Mouse (Mus musculus): ENCODE data around the gene Trir. TPM values are rescaled to one million over a fixed set of nuclear protein-coding genes. Genes with fewer than 3 reads are reported as not detected.

Gene Trir
- polyA plus RNA-seq, 1 experiment: 87.8 TPM

GRCm38 (mm10) chr8:85035728-85036310, 9.2 kb downstream of the Trir start:
- H3K27me3 ChIP-seq (ENCODE audit: control insufficient read depth, insufficient read depth, low read length): no peaks in the 10 kb centered on the region
- DNase-seq (ENCODE audit: low read depth in 1 of 2, low spot score in 2 of 2): no peak
- TF ChIP-seq POLR2A (IDR thresholded peaks at IDR 0.05; ENCODE audit: low read depth, low read length): no peak
- TF ChIP-seq CTCF (IDR thresholded peaks at IDR 0.05; ENCODE audit: extremely low read depth, insufficient read depth, insufficient read length, insufficient replicate concordance): no peak
- peak overlapping the region; percentile 78 for H3K4me3 ChIP-seq (ENCODE audit: extremely low read depth, insufficient read depth, insufficient read length)
- H3K36me3 ChIP-seq (ENCODE audit: control insufficient read depth, insufficient read depth, low read length): peaks cover 11% of the 10 kb centered on the region
- H3K4me1 ChIP-seq (ENCODE audit: control insufficient read depth, insufficient read depth, insufficient read length): peaks cover 8% of the 10 kb centered on the region; the same call in 1 of the 2 replicates
- 1% methylated on average over 15 of the region's 15 CpGs for WGBS
- peak overlapping the region; percentile 30 for H3K27ac ChIP-seq (ENCODE audit: insufficient read depth, low read length)

GRCm38 (mm10) chr8:85036381-85036717, 9.7 kb downstream of the Trir start:
- TF ChIP-seq POLR2A (IDR thresholded peaks at IDR 0.05; ENCODE audit: low read depth, low read length): no peak; the same call in 1 of the 2 replicates
- TF ChIP-seq CTCF (IDR thresholded peaks at IDR 0.05; ENCODE audit: extremely low read depth, insufficient read depth, insufficient read length, insufficient replicate concordance): no peak
- H3K27me3 ChIP-seq (ENCODE audit: control insufficient read depth, insufficient read depth, low read length): no peaks in the 10 kb centered on the region
- peak overlapping the region; percentile 82 for H3K27ac ChIP-seq (ENCODE audit: insufficient read depth, low read length)
- DNase-seq (ENCODE audit: low read depth in 1 of 2, low spot score in 2 of 2): no peak
- WGBS: under 1% methylated on average over 9 of the region's 9 CpGs
- H3K4me1 ChIP-seq (ENCODE audit: control insufficient read depth, insufficient read depth, insufficient read length): peaks cover 8% of the 10 kb centered on the region; the same call in 1 of the 2 replicates
- peaks cover 13% of the 10 kb centered on the region for H3K36me3 ChIP-seq (ENCODE audit: control insufficient read depth, insufficient read depth, low read length)
- peak overlapping the region; percentile 78 for H3K4me3 ChIP-seq (ENCODE audit: extremely low read depth, insufficient read depth, insufficient read length)

GRCm38 (mm10) chr8:85036718-85037365, 10.2 kb downstream of the Trir start, which contains the start of gene Tnpo2:
Tnpo2 (plus strand) TSS chr8:85036915.
- Histone ChIP-seq H3K4me3 (ENCODE audit: extremely low read depth, insufficient read depth, insufficient read length) (peak within 1 kb of the TSS; percentile 88), H3K27ac (ENCODE audit: insufficient read depth, low read length) (peak within 1 kb of the TSS; percentile 92), H3K36me3 (ENCODE audit: control insufficient read depth, insufficient read depth, low read length) (peaks cover 11% of the 10 kb centered on the region), H3K27me3 (ENCODE audit: control insufficient read depth, insufficient read depth, low read length) (no peaks in the 10 kb centered on the region), H3K4me1 (ENCODE audit: control insufficient read depth, insufficient read depth, insufficient read length) (peaks cover 8% of the 10 kb centered on the region; the same call in 1 of the 2 replicates)
- no peak for TF ChIP-seq CTCF (IDR thresholded peaks at IDR 0.05; ENCODE audit: extremely low read depth, insufficient read depth, insufficient read length, insufficient replicate concordance)
- TF ChIP-seq POLR2A (IDR thresholded peaks at IDR 0.05; ENCODE audit: low read depth, low read length): no peak
- under 1% methylated on average over 57 of the region's 59 CpGs for WGBS
- peak; percentile 87 to 93 for DNase-seq (ENCODE audit: low read depth in 1 of 2, low spot score in 2 of 2)

- H3K4me3 ChIP-seq (ENCODE audit: extremely low read depth, insufficient read depth, insufficient read length): peak overlapping the region; percentile 88
- H3K27me3 ChIP-seq (ENCODE audit: control insufficient read depth, insufficient read depth, low read length): no peaks in the 10 kb centered on the region
- 2% methylated on average over 14 of the region's 14 CpGs for WGBS
- peak overlapping the region; percentile 21; the same call in 1 of the 2 replicates for H3K27ac ChIP-seq (ENCODE audit: insufficient read depth, low read length)
- TF ChIP-seq POLR2A (IDR thresholded peaks at IDR 0.05; ENCODE audit: low read depth, low read length) (no peak), CTCF (IDR thresholded peaks at IDR 0.05; ENCODE audit: extremely low read depth, insufficient read depth, insufficient read length, insufficient replicate concordance) (no peak)
- no peak for DNase-seq (ENCODE audit: low read depth in 1 of 2, low spot score in 2 of 2)
- peaks cover 11% of the 10 kb centered on the region for H3K36me3 ChIP-seq (ENCODE audit: control insufficient read depth, insufficient read depth, low read length)
- peaks cover 8% of the 10 kb centered on the region; the same call in 1 of the 2 replicates for H3K4me1 ChIP-seq (ENCODE audit: control insufficient read depth, insufficient read depth, insufficient read length)
Observed at GRCm38 (mm10) chr8:85037366-85037680, 10.7 kb downstream of the Trir start.

- WGBS: under 1% methylated on average over 57 of the region's 57 CpGs
- no peak for TF ChIP-seq POLR2A (IDR thresholded peaks at IDR 0.05; ENCODE audit: low read depth, low read length)
- TF ChIP-seq CTCF (IDR thresholded peaks at IDR 0.05; ENCODE audit: extremely low read depth, insufficient read depth, insufficient read length, insufficient replicate concordance): no peak
- Histone ChIP-seq H3K4me3 (ENCODE audit: extremely low read depth, insufficient read depth, insufficient read length) (peak overlapping the region; percentile 88), H3K27ac (ENCODE audit: insufficient read depth, low read length) (peak overlapping the region; percentile 55), H3K36me3 (ENCODE audit: control insufficient read depth, insufficient read depth, low read length) (peaks cover 7% of the 10 kb centered on the region), H3K27me3 (ENCODE audit: control insufficient read depth, insufficient read depth, low read length) (no peaks in the 10 kb centered on the region), H3K4me1 (ENCODE audit: control insufficient read depth, insufficient read depth, insufficient read length) (peaks cover 8% of the 10 kb centered on the region; the same call in 1 of the 2 replicates)
- peak in 1 of 2 experiments; percentile 50 for DNase-seq (ENCODE audit: low read depth in 1 of 2, low spot score in 2 of 2)
Observed at GRCm38 (mm10) chr8:85037681-85038531, 11.3 kb downstream of the Trir start.

- H3K4me3 ChIP-seq (ENCODE audit: extremely low read depth, insufficient read depth, insufficient read length): no peak overlapping the region
- 95% methylated on average over 6 of the region's 6 CpGs for WGBS
Observed at GRCm38 (mm10) chr8:85043619-85044018, 17.0 kb downstream of the Trir start.

More at GRCm38 (mm10) chr8:85043619-85044018, 17.0 kb downstream of the Trir start:
- H3K27me3 ChIP-seq (ENCODE audit: control insufficient read depth, insufficient read depth, low read length): no peaks in the 10 kb centered on the region
- H3K27ac ChIP-seq (ENCODE audit: insufficient read depth, low read length): no peak overlapping the region
- H3K36me3 ChIP-seq (ENCODE audit: control insufficient read depth, insufficient read depth, low read length): peaks cover 35% of the 10 kb centered on the region
- TF ChIP-seq POLR2A (IDR thresholded peaks at IDR 0.05; ENCODE audit: low read depth, low read length) (no peak), CTCF (IDR thresholded peaks at IDR 0.05; ENCODE audit: extremely low read depth, insufficient read depth, insufficient read length, insufficient replicate concordance) (no peak)
- 0 out of 2 replicates have a peak, but pooled peaks cover under 1% of the 10 kb centered on the region for H3K4me1 ChIP-seq (ENCODE audit: control insufficient read depth, insufficient read depth, insufficient read length)
- DNase-seq (ENCODE audit: low read depth in 1 of 2, low spot score in 2 of 2): no peak

Measured in spleen, adult 2 months (tissue).